Mouse (Mus musculus): Measurements from ENCODE around the gene Ebf3. TPM values are rescaled to one million over a fixed set of nuclear protein-coding genes. Genes with fewer than 3 reads are reported as not detected.

Ebf3 gene
- polyA plus RNA-seq, 1 experiment from 2014 or later, result 0.30 TPM

GRCm38 (mm10) chr7:137301329-137301751, 12.9 kb downstream of the Ebf3 start:
- no peaks in the 10 kb centered on the region for H3K36me3 ChIP-seq (ENCODE audit: insufficient read depth, low read length)
- peaks cover 56% of the 10 kb centered on the region for H3K27me3 ChIP-seq (ENCODE audit: insufficient read depth, low read length)
- ATAC-seq (replicated peaks; ENCODE audit: low FRiP score, low read depth), result no peak; the same call in 1 of the 2 replicates
- H3K4me3 ChIP-seq (replicated peaks; ENCODE audit: low read depth, low read length), result no peak overlapping the region
- 28% methylated on average over 15 of the region's 15 CpGs for WGBS
- no peak overlapping the region for H3K27ac ChIP-seq
- no peak overlapping the region for H3K9ac ChIP-seq (ENCODE audit: low read depth, low read length)
- no peak for DNase-seq (ENCODE audit: low spot score)
- no peaks in the 10 kb centered on the region for H3K4me1 ChIP-seq (replicated peaks; ENCODE audit: insufficient read depth, low read length)
- H3K9me3 ChIP-seq (replicated peaks; ENCODE audit: low read length), result no peaks in the 10 kb centered on the region
- no peak overlapping the region for H3K4me2 ChIP-seq (ENCODE audit: low read length)
- peak; percentile 13; the same call in 1 of the 2 replicates for TF ChIP-seq CTCF (IDR thresholded peaks at IDR 0.05; ENCODE audit: low read depth)

- Histone ChIP-seq H3K27ac (no peak overlapping the region), H3K9ac (ENCODE audit: low read depth, low read length) (no peak overlapping the region), H3K9me3 (replicated peaks; ENCODE audit: low read length) (no peaks in the 10 kb centered on the region), H3K36me3 (ENCODE audit: insufficient read depth, low read length) (no peaks in the 10 kb centered on the region), H3K4me3 (replicated peaks; ENCODE audit: low read depth, low read length) (no peak overlapping the region), H3K4me1 (replicated peaks; ENCODE audit: insufficient read depth, low read length) (no peaks in the 10 kb centered on the region), H3K4me2 (ENCODE audit: low read length) (no peak overlapping the region), H3K27me3 (ENCODE audit: insufficient read depth, low read length) (peaks cover 54% of the 10 kb centered on the region)
- DNase-seq (ENCODE audit: low spot score), result no peak
- ATAC-seq (replicated peaks; ENCODE audit: low FRiP score, low read depth), result no peak
- 20% methylated on average over 6 of the region's 6 CpGs for WGBS
- TF ChIP-seq CTCF (IDR thresholded peaks at IDR 0.05; ENCODE audit: low read depth), result no peak
Measured at GRCm38 (mm10) chr7:137300826-137301225, 13.4 kb downstream of the Ebf3 start.

GRCm38 (mm10) chr7:137300169-137300568, 14.1 kb downstream of the Ebf3 start:
- Histone ChIP-seq H3K9me3 (replicated peaks; ENCODE audit: low read length) (no peaks in the 10 kb centered on the region), H3K4me2 (ENCODE audit: low read length) (no peak overlapping the region), H3K9ac (ENCODE audit: low read depth, low read length) (no peak overlapping the region), H3K27ac (no peak overlapping the region), H3K4me3 (replicated peaks; ENCODE audit: low read depth, low read length) (no peak overlapping the region), H3K27me3 (ENCODE audit: insufficient read depth, low read length) (peaks cover 48% of the 10 kb centered on the region), H3K4me1 (replicated peaks; ENCODE audit: insufficient read depth, low read length) (no peaks in the 10 kb centered on the region), H3K36me3 (ENCODE audit: insufficient read depth, low read length) (no peaks in the 10 kb centered on the region)
- DNase-seq (ENCODE audit: low spot score), result no peak
- ATAC-seq (replicated peaks; ENCODE audit: low FRiP score, low read depth), result no peak
- WGBS, result 46% methylated on average over 11 of the region's 11 CpGs
- no peak for TF ChIP-seq CTCF (IDR thresholded peaks at IDR 0.05; ENCODE audit: low read depth)

- Histone ChIP-seq H3K36me3 (ENCODE audit: insufficient read depth, low read length) (no peaks in the 10 kb centered on the region), H3K4me2 (ENCODE audit: low read length) (no peak overlapping the region), H3K27ac (no peak overlapping the region), H3K9ac (ENCODE audit: low read depth, low read length) (no peak overlapping the region), H3K9me3 (replicated peaks; ENCODE audit: low read length) (no peaks in the 10 kb centered on the region), H3K4me3 (replicated peaks; ENCODE audit: low read depth, low read length) (no peak overlapping the region), H3K4me1 (replicated peaks; ENCODE audit: insufficient read depth, low read length) (no peaks in the 10 kb centered on the region), H3K27me3 (ENCODE audit: insufficient read depth, low read length) (peaks cover 31% of the 10 kb centered on the region)
- TF ChIP-seq CTCF (IDR thresholded peaks at IDR 0.05; ENCODE audit: low read depth), result no peak
- ATAC-seq (replicated peaks; ENCODE audit: low FRiP score, low read depth) (no peak), DNase-seq (ENCODE audit: low spot score) (no peak)
- 39% methylated on average over 24 of the region's 24 CpGs for WGBS
Measured at GRCm38 (mm10) chr7:137297594-137298381, 16.5 kb downstream of the Ebf3 start.

- Histone ChIP-seq H3K4me1 (replicated peaks; ENCODE audit: insufficient read depth, low read length) (no peaks in the 10 kb centered on the region), H3K9ac (ENCODE audit: low read depth, low read length) (no peak overlapping the region), H3K4me3 (replicated peaks; ENCODE audit: low read depth, low read length) (no peak overlapping the region), H3K9me3 (replicated peaks; ENCODE audit: low read length) (no peaks in the 10 kb centered on the region), H3K36me3 (ENCODE audit: insufficient read depth, low read length) (no peaks in the 10 kb centered on the region), H3K4me2 (ENCODE audit: low read length) (no peak overlapping the region), H3K27ac (no peak overlapping the region), H3K27me3 (ENCODE audit: insufficient read depth, low read length) (peaks cover 31% of the 10 kb centered on the region)
- no peak for TF ChIP-seq CTCF (IDR thresholded peaks at IDR 0.05; ENCODE audit: low read depth)
- WGBS, result 24% methylated on average over 7 of the region's 7 CpGs
- DNase-seq (ENCODE audit: low spot score) (no peak), ATAC-seq (replicated peaks; ENCODE audit: low FRiP score, low read depth) (no peak)
Measured at GRCm38 (mm10) chr7:137297131-137297530, 17.1 kb downstream of the Ebf3 start.

GRCm38 (mm10) chr7:137295612-137296011, 18.6 kb downstream of the Ebf3 start:
- no peak for TF ChIP-seq CTCF (IDR thresholded peaks at IDR 0.05; ENCODE audit: low read depth)
- no peak for ATAC-seq (replicated peaks; ENCODE audit: low FRiP score, low read depth)

More at GRCm38 (mm10) chr7:137295612-137296011, 18.6 kb downstream of the Ebf3 start:
- H3K27me3 ChIP-seq (ENCODE audit: insufficient read depth, low read length), result peaks cover 31% of the 10 kb centered on the region
- no peaks in the 10 kb centered on the region for H3K4me1 ChIP-seq (replicated peaks; ENCODE audit: insufficient read depth, low read length)
- no peak for DNase-seq (ENCODE audit: low spot score)
- H3K36me3 ChIP-seq (ENCODE audit: insufficient read depth, low read length), result no peaks in the 10 kb centered on the region
- H3K4me2 ChIP-seq (ENCODE audit: low read length), result no peak overlapping the region
- WGBS, result 85% methylated on average over 7 of the region's 7 CpGs
- no peak overlapping the region for H3K9ac ChIP-seq (ENCODE audit: low read depth, low read length)
- H3K4me3 ChIP-seq (replicated peaks; ENCODE audit: low read depth, low read length), result no peak overlapping the region
- no peaks in the 10 kb centered on the region for H3K9me3 ChIP-seq (replicated peaks; ENCODE audit: low read length)
- no peak overlapping the region for H3K27ac ChIP-seq

Data from kidney, postnatal 0 days (tissue).